In the genomic region with DNA sequence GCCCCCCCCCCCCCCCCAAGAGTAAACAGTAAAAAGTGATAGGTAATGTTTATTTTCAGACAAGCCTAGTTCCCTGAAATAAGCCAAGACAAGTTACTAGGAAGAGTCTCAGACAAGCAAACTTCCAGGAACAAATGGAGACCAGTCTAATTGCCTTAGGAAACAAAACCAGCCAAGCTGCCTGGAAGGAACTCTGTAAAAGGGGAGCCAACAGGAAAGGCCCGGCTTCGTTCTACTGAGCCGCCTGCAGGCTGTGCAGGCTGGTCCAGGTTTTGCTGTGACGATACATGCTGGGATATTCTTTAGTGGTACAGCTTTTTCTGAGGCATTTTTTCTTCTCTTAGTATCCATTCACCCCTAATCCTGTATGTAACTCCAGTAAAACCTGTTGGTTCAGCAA, we compare ENCODE assay signal across 13 mouse cellular contexts.
"Had no signal": no experiment of that assay in that cellular context is flagged by ENCODE, and none has a peak within 500 bp of the region (broad histone marks: within the 10 kb centered on the region; RNA-seq: fewer than 3 reads in every experiment).

No protein-coding gene starts in this region.

- H3K9ac ChIP-seq: kidney, embryonic 15.5 days; limb, embryonic 15.5 days; liver, embryonic 12.5 days; midbrain, embryonic 15.5 days; neural tube, embryonic 12.5 days had no signal

- H3K4me2 ChIP-seq: kidney, embryonic 15.5 days; limb, embryonic 15.5 days; liver, embryonic 12.5 days; midbrain, embryonic 11.5 days; midbrain, embryonic 15.5 days; neural tube, embryonic 12.5 days had no signal

- ATAC-seq: intestine, embryonic 16.5 days; liver, embryonic 12.5 days; lung, postnatal 0 days; midbrain, embryonic 15.5 days had no signal

- H3K27ac ChIP-seq: kidney, embryonic 15.5 days; limb, embryonic 15.5 days; liver, embryonic 12.5 days; midbrain, embryonic 15.5 days; neural tube, embryonic 12.5 days had no signal

- H3K36me3 ChIP-seq: kidney, embryonic 15.5 days; limb, embryonic 15.5 days; liver, embryonic 12.5 days; midbrain, embryonic 15.5 days; neural tube, embryonic 12.5 days had no signal

- H3K4me1 ChIP-seq: kidney, embryonic 15.5 days; limb, embryonic 15.5 days; liver, embryonic 12.5 days; midbrain, embryonic 15.5 days; neural tube, embryonic 12.5 days had no signal

- H3K4me3 ChIP-seq: kidney, embryonic 15.5 days; limb, embryonic 15.5 days; liver, embryonic 12.5 days; midbrain, embryonic 15.5 days; neural tube, embryonic 12.5 days had no signal

- H3K27me3 ChIP-seq: kidney, embryonic 15.5 days; limb, embryonic 15.5 days; liver, embryonic 12.5 days; midbrain, embryonic 15.5 days; neural tube, embryonic 12.5 days had no signal

- H3K9me3 ChIP-seq: kidney, embryonic 15.5 days; limb, embryonic 15.5 days; liver, embryonic 12.5 days; midbrain, embryonic 15.5 days; neural tube, embryonic 12.5 days had no signal

- DNase-seq: kidney, adult 2 months; kidney, postnatal 14 days; lung, postnatal 36 days; thymus, adult 2 months; thymus, postnatal 25 days had no signal
